Mouse (Mus musculus) lung, postnatal 0 days (tissue): ENCODE measurements around the gene Rpl11.

Experiments
- CTCF ChIP-seq: IDR thresholded peaks from 2 replicates; pipeline ENCODE4 v1.5.1; 2016; ENCODE audit warnings: antibody characterized with exemption, mild to moderate bottlenecking
- EP300 ChIP-seq: IDR thresholded peaks from 2 replicates; pipeline ENCODE4 v1.6.1; 2016; ENCODE audit warnings: antibody characterized with exemption, mild to moderate bottlenecking, control low read depth

DNA sequence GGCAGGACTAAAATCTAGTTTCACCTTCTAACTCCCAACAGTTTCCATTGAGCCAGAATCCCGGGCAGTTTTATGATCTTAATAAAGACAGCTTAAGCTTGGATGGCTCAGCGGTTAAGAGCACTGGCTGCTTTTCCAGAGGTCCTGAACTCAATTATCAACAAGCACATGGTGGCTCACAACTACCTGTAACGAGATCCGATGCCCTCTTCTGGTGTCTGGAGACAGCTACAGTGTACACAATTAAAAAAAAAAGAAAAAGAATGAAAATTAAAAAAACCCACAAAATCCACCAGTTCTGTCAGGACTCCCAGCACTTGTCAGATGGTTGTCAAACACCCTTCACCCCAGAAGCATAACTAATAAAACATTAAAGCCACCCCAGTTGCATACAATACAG, 5.6 kb downstream of the Rpl11 start:
- TF ChIP-seq CTCF (no peak; the same call in 1 of the 2 replicates), EP300 (no peak)
